In the genomic region with DNA sequence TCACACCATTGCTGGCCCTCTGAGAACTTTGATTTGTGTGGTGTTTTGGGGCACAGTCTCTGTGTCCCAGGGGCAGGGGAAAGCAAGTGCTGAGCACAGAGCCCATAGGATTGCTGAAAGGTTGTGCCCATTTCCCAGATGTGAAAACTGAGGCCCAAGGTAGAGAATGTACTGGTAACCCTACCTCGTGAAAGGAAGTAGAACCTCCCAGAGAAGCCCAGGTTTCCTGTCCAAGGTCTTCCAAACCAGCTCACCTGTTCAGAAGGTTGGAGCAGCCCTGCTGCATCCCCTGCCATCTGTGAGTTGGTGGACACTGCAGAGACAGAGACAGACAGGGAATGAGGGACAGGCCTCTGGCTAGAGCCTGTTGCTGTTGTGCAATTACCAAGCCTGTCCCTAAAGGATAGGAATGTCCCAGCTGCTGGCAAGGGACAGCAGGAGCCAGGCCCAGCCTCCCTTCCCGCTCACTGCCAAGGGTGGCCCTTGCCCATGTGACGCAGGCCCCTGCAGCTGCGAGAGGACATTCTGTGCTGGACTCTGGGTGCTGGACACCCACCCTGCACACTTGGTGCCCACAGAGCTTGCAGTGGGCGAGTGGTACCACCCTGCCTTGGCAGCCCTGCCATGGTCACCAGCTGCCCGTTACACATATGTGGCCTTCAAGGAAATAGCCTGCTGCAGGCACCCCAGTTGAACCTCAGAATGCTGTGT, we compare ENCODE assay signal across 9 mouse cellular contexts. TPM values are rescaled to one million over a fixed set of nuclear protein-coding genes. Genes with fewer than 3 reads are reported as not detected.
DNase-seq lines count a peak whose midpoint lies in the region.
"Had no signal": no experiment of that assay in that cellular context is flagged by ENCODE, and none has a peak within 500 bp of the region (broad histone marks: within the 10 kb centered on the region; RNA-seq: fewer than 3 reads in every experiment).

No protein-coding gene starts in this region.

- peak; percentile 54 to 85 for DNase-seq in layer of hippocampus, adult 18-20 months (ENCODE audit: low spot score in 2 of 2)
- no peak for DNase-seq in layer of hippocampus, adult 9-10 months (ENCODE audit: low spot score)
- peak; percentile 93 for DNase-seq in gastrocnemius, adult 18-20 months (ENCODE audit: low spot score)
- DNase-seq in heart, postnatal 25 days (ENCODE audit: low spot score), result peak; percentile 85
- DNase-seq in lung, postnatal 36 days, result peak; percentile 52
- DNase-seq in embryo, embryonic 9.5 days (ENCODE audit: extremely low spot score), result no peak
- DNase-seq in kidney, adult 11 months, result no peak
- DNase-seq in cerebellum, postnatal 36 days, result no peak
- DNase-seq: lung, embryonic 14.5 days had no signal

- intact Hi-C loops in heart, postnatal 25 days (cut with DNase I), result no loop called here

RNA-seq across cellular contexts. Expression of gene Plin4, which starts 1.1 kb away (rescaled TPM):
- 10 to 100 TPM; 16.3 to 16.9 TPM for total RNA-seq in layer of hippocampus, adult 18-20 months (2021)
- 100 to 1,000 TPM; 142 to 235 TPM for total RNA-seq in gastrocnemius, adult 18-20 months (2021)
- total RNA-seq in heart, postnatal 25 days (2021), result 100 to 1,000 TPM; 135 to 136 TPM

RNA-seq across cellular contexts. Expression of gene Plin5, which starts 8.9 kb away (rescaled TPM):
- 1 to 10 TPM in 1 of 2 experiments, under 1 TPM in 1; 0.67 to 1.1 TPM for total RNA-seq in layer of hippocampus, adult 18-20 months (2021)
- 10 to 100 TPM; 22.5 to 29.0 TPM for total RNA-seq in gastrocnemius, adult 18-20 months (2021)
- total RNA-seq in heart, postnatal 25 days (2021), result 100 to 1,000 TPM; 143 to 166 TPM

RNA-seq across cellular contexts. Expression of gene Lrg1, which starts 13.3 kb away (rescaled TPM):
- 1 to 10 TPM in 1 of 2 experiments, under 1 TPM in 1; 0.61 to 1.0 TPM for total RNA-seq in layer of hippocampus, adult 18-20 months (2021)
- total RNA-seq in gastrocnemius, adult 18-20 months (2021), result 10 to 100 TPM; 11.4 to 23.0 TPM
- total RNA-seq in heart, postnatal 25 days (2021), result 10 to 100 TPM; 53.8 to 55.0 TPM

RNA-seq across cellular contexts. Expression of gene Hdgfl2, which starts 29.1 kb away (rescaled TPM):
- total RNA-seq in layer of hippocampus, adult 18-20 months (2021), result 100 to 1,000 TPM; 105 to 107 TPM
- total RNA-seq in gastrocnemius, adult 18-20 months (2021), result 10 to 100 TPM; 23.2 to 25.5 TPM
- 10 to 100 TPM; 33.6 to 36.4 TPM for total RNA-seq in heart, postnatal 25 days (2021)

RNA-seq across cellular contexts. Expression of gene Sema6b, which starts 31.7 kb away (rescaled TPM):
- 100 to 1,000 TPM; 128 to 130 TPM for total RNA-seq in layer of hippocampus, adult 18-20 months (2021)
- 1 to 10 TPM; 1.5 to 3.7 TPM for total RNA-seq in gastrocnemius, adult 18-20 months (2021)
- 1 to 10 TPM; 7.3 to 8.8 TPM for total RNA-seq in heart, postnatal 25 days (2021)

Comparison
In these comparisons a context has a peak if more than half of its experiments do, and no peak if none do; other contexts are left out.
1. DNase-seq: peak in layer of hippocampus, adult 18-20 months (2 of 2), gastrocnemius, adult 18-20 months (single experiment), heart, postnatal 25 days (single experiment) and lung, postnatal 36 days (single experiment); none in layer of hippocampus, adult 9-10 months (single experiment), embryo, embryonic 9.5 days (single experiment), kidney, adult 11 months (single experiment) and cerebellum, postnatal 36 days (0 of 2).
2. RNA of gene Plin4, which starts 1.1 kb away (total RNA-seq): 142 to 235 TPM in gastrocnemius, adult 18-20 months and 135 to 136 TPM in heart, postnatal 25 days; 16.3 to 16.9 TPM in layer of hippocampus, adult 18-20 months; every median in the first group is over 4 times any median in the second.
3. RNA of gene Plin5, which starts 8.9 kb away (total RNA-seq): 143 to 166 TPM in heart, postnatal 25 days and 22.5 to 29.0 TPM in gastrocnemius, adult 18-20 months; 0.67 to 1.1 TPM in layer of hippocampus, adult 18-20 months; every median in the first group is over 10 times any median in the second.
4. RNA of gene Lrg1, which starts 13.3 kb away (total RNA-seq): 53.8 to 55.0 TPM in heart, postnatal 25 days and 11.4 to 23.0 TPM in gastrocnemius, adult 18-20 months; 0.61 to 1.0 TPM in layer of hippocampus, adult 18-20 months; every median in the first group is over 4 times any median in the second.